31 mouse cellular contexts compared by ENCODE assay signal in the genomic region with DNA sequence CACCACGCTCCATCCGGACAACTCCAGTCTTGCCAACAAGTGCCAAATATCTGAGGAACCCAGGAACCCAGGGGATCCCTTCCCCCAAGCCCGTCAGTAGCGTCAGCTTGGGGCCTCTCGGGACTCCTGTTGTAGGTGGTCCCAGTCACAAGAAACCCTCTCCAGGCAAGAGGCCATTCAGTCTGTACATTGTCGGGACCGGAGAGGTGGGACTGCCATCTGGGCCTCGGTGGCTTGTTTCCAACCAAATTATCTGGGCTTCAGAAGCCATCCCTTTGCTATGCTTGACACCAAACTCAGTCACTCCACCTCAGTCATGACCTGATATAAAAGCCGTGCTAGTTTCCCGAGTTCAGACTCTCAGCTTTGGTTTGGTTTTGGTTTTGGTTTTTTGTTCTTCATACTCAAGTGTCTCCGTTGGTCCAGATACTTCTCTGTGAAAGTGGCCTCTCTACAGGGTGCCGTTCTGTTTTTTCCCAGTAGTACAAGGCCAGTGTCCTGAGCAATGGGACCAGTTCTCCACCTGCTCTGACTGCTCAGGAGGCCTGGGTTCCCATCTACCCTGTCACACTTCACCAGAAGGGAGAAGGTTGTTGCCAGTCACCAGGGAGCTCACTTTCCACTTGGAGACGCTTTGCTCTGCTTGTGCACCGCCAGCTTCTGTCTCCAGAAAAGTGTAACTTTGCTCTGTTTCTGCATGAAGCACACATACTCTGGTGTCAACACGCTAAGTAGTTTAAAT. TPM values are rescaled to one million over a fixed set of nuclear protein-coding genes. Genes with fewer than 3 reads are reported as not detected.
DNase-seq lines count a peak whose midpoint lies in the region; ATAC-seq and TF ChIP-seq lines count a peak whose summit lies in the region.
"Had no signal": no experiment of that assay in that cellular context is flagged by ENCODE, and none has a peak within 500 bp of the region (broad histone marks: within the 10 kb centered on the region; RNA-seq: fewer than 3 reads in every experiment).

No protein-coding gene starts in this region.

- TF ChIP-seq CTCF in liver, postnatal 0 days (IDR thresholded peaks at IDR 0.05; ENCODE audit: low read depth) = no peak
- no peak for TF ChIP-seq CTCF in cerebellum, adult 2 months (IDR thresholded peaks at IDR 0.05; ENCODE audit: borderline replicate concordance, insufficient read depth, low read depth, low read length)

- no peaks in the 10 kb centered on the region for H3K4me1 ChIP-seq in liver, embryonic 12.5 days
- H3K4me1 ChIP-seq in liver, postnatal 0 days (ENCODE audit: insufficient read depth) = no peaks in the 10 kb centered on the region
- H3K4me1 ChIP-seq in cerebellum, adult 2 months (ENCODE audit: control insufficient read depth, insufficient read depth, low read length) = peaks cover 33% of the 10 kb centered on the region
- H3K4me1 ChIP-seq in forebrain, embryonic 14.5 days (ENCODE audit: control insufficient read depth, insufficient read depth, low read length) = peaks cover 3% of the 10 kb centered on the region; the same call in 1 of the 2 replicates
- H3K4me1 ChIP-seq: neural tube, embryonic 15.5 days had no signal

- H3K4me2 ChIP-seq in liver, embryonic 12.5 days = no peak overlapping the region
- H3K4me2 ChIP-seq in liver, postnatal 0 days (ENCODE audit: low read depth, low read length) = no peak overlapping the region
- no peak overlapping the region for H3K4me2 ChIP-seq in forebrain, embryonic 14.5 days (ENCODE audit: low read length)
- H3K4me2 ChIP-seq: embryonic facial prominence, embryonic 15.5 days; heart, embryonic 12.5 days; hindbrain, embryonic 15.5 days; intestine, embryonic 15.5 days; limb, embryonic 13.5 days; liver, embryonic 11.5 days; neural tube, embryonic 15.5 days; stomach, embryonic 15.5 days had no signal

- DNase-seq in liver, postnatal 0 days = no peak
- peak; percentile 70 to 78 for DNase-seq in cerebellum, adult 2 months
- peak; percentile 89 to 90 for DNase-seq in cerebellum, postnatal 10 days
- no peak for DNase-seq in thymus, postnatal 36 days
- DNase-seq in forebrain, embryonic 14.5 days (ENCODE audit: low spot score) = no peak
- DNase-seq: adrenal gland, postnatal 25 days; B cell, adult 2 months; gastrocnemius, adult 2 months; gastrocnemius, postnatal 36 days; heart, adult 2 months; kidney, adult 2 months; kidney, postnatal 36 days; layer of hippocampus, postnatal 36 days; lung, adult 18-20 months; lung, postnatal 10 days; midbrain, embryonic 14.5 days; retina, postnatal 1 day; right cerebral cortex, postnatal 25 days had no signal

- H3K9ac ChIP-seq in liver, embryonic 12.5 days = no peak overlapping the region
- no peak overlapping the region for H3K9ac ChIP-seq in liver, postnatal 0 days (replicated peaks)
- no peak overlapping the region for H3K9ac ChIP-seq in forebrain, embryonic 14.5 days (ENCODE audit: low read length)
- H3K9ac ChIP-seq: embryonic facial prominence, embryonic 15.5 days; heart, embryonic 12.5 days; hindbrain, embryonic 15.5 days; intestine, embryonic 15.5 days; limb, embryonic 13.5 days; neural tube, embryonic 15.5 days; stomach, embryonic 15.5 days had no signal

- ATAC-seq in liver, embryonic 12.5 days = peak; percentile 24; the same call in 1 of the 2 replicates
- no peak for ATAC-seq in liver, postnatal 0 days
- no peak for ATAC-seq in erythroid progenitor cell, adult 5-6 weeks (replicated peaks; ENCODE audit: low FRiP score, poor library complexity, severe bottlenecking)
- ATAC-seq in forebrain, embryonic 14.5 days = no peak
- ATAC-seq: forebrain, embryonic 16.5 days; intestine, embryonic 15.5 days had no signal

- TF ChIP-seq EP300 in liver, postnatal 0 days (IDR thresholded peaks at IDR 0.05; ENCODE audit: low read depth) = no peak

- WGBS in liver, embryonic 12.5 days (ENCODE audit: insufficient replicate concordance) = 89% methylated on average over 15 of the region's 15 CpGs
- 89% methylated on average over 15 of the region's 15 CpGs for WGBS in liver, postnatal 0 days (ENCODE audit: insufficient replicate concordance)
- WGBS in cerebellum, adult 2 months = 25% methylated on average over 15 of the region's 15 CpGs
- 90% methylated on average over 15 of the region's 15 CpGs for WGBS in forebrain, embryonic 14.5 days

- no peaks in the 10 kb centered on the region for H3K27me3 ChIP-seq in liver, embryonic 12.5 days (replicated peaks)
- H3K27me3 ChIP-seq in liver, postnatal 0 days (ENCODE audit: insufficient read depth, low read length) = no peaks in the 10 kb centered on the region
- H3K27me3 ChIP-seq in cerebellum, adult 2 months (ENCODE audit: control insufficient read depth, insufficient read depth, low read length) = no peaks in the 10 kb centered on the region
- no peaks in the 10 kb centered on the region for H3K27me3 ChIP-seq in forebrain, embryonic 14.5 days (replicated peaks; ENCODE audit: control insufficient read depth, insufficient read depth, low read length)
- H3K27me3 ChIP-seq: embryonic facial prominence, embryonic 15.5 days; heart, embryonic 12.5 days; hindbrain, embryonic 15.5 days; intestine, embryonic 15.5 days; limb, embryonic 13.5 days; neural tube, embryonic 15.5 days; stomach, embryonic 15.5 days had no signal

- no peak overlapping the region for H3K27ac ChIP-seq in liver, embryonic 12.5 days
- no peak overlapping the region for H3K27ac ChIP-seq in liver, postnatal 0 days (ENCODE audit: low read depth)
- peak overlapping the region; percentile 23 for H3K27ac ChIP-seq in cerebellum, adult 2 months (ENCODE audit: insufficient read depth, low read length)
- H3K27ac ChIP-seq in forebrain, embryonic 14.5 days (ENCODE audit: low read depth, low read length) = no peak overlapping the region
- H3K27ac ChIP-seq: embryonic facial prominence, embryonic 10.5 days; embryonic facial prominence, embryonic 15.5 days; gastrocnemius, adult 2 months; heart, adult 2 months; hindbrain, embryonic 15.5 days; intestine, embryonic 15.5 days; limb, embryonic 13.5 days; macrophage; neural tube, embryonic 15.5 days; stomach, embryonic 15.5 days had no signal

- H3K4me3 ChIP-seq in liver, embryonic 12.5 days = no peak overlapping the region
- H3K4me3 ChIP-seq in liver, postnatal 0 days (ENCODE audit: low read depth, low read length) = no peak overlapping the region
- H3K4me3 ChIP-seq in cerebellum, adult 2 months (replicated peaks; ENCODE audit: insufficient read depth, low read depth, low read length) = no peak overlapping the region
- H3K4me3 ChIP-seq in forebrain, embryonic 14.5 days (ENCODE audit: low read depth, low read length) = no peak overlapping the region
- H3K4me3 ChIP-seq: embryonic facial prominence, embryonic 10.5 days; embryonic facial prominence, embryonic 15.5 days; gastrocnemius, adult 2 months; heart, adult 2 months; heart, embryonic 12.5 days; hindbrain, embryonic 15.5 days; intestine, embryonic 15.5 days; limb, embryonic 13.5 days; neural tube, embryonic 15.5 days; stomach, embryonic 15.5 days had no signal

- no peaks in the 10 kb centered on the region for H3K9me3 ChIP-seq in liver, embryonic 12.5 days (replicated peaks)
- H3K9me3 ChIP-seq in liver, postnatal 0 days (ENCODE audit: low read length) = no peaks in the 10 kb centered on the region
- H3K9me3 ChIP-seq in forebrain, embryonic 14.5 days (replicated peaks; ENCODE audit: control insufficient read depth, low read length) = no peaks in the 10 kb centered on the region
- H3K9me3 ChIP-seq: embryonic facial prominence, embryonic 10.5 days; embryonic facial prominence, embryonic 15.5 days; heart, embryonic 12.5 days; hindbrain, embryonic 15.5 days; intestine, embryonic 15.5 days; limb, embryonic 13.5 days; neural tube, embryonic 15.5 days; stomach, embryonic 15.5 days had no signal

- TF ChIP-seq POLR2A in cerebellum, adult 2 months (IDR thresholded peaks at IDR 0.05; ENCODE audit: borderline replicate concordance, insufficient read depth, low read length) = no peak

- peaks cover 74% of the 10 kb centered on the region for H3K36me3 ChIP-seq in liver, embryonic 12.5 days
- peaks cover 38% of the 10 kb centered on the region for H3K36me3 ChIP-seq in liver, postnatal 0 days (replicated peaks; ENCODE audit: insufficient read depth, low read length)
- peaks cover 28% of the 10 kb centered on the region for H3K36me3 ChIP-seq in forebrain, embryonic 14.5 days (ENCODE audit: control insufficient read depth, insufficient read depth, low read length)
- H3K36me3 ChIP-seq: intestine, embryonic 15.5 days had no signal

RNA-seq across cellular contexts. Expression of gene Atp1b3, which starts 41.7 kb away (rescaled TPM):
- 99.5 and 101 TPM in 2 replicates for polyA plus RNA-seq in liver, embryonic 12.5 days (2016; fragmentation: Nextera tagmentation; extraction: Ambion mirVana)
- polyA plus RNA-seq in liver, postnatal 0 days (2015; fragmentation: Nextera tagmentation; extraction: Ambion mirVana) = 60.3 and 60.6 TPM in 2 replicates
- 179 and 202 TPM in 2 replicates for polyA plus RNA-seq in cerebellum, adult 2 months (2012; rRNA removed)
- total RNA-seq in erythroid progenitor cell, adult 5-6 weeks (2015; ENCODE audit: low replicate concordance) = 112 and 124 TPM in 2 replicates
- 74.0 and 75.0 TPM in 2 replicates for total RNA-seq in erythroid progenitor cell, adult 5-6 weeks (2017; ENCODE audit: low replicate concordance)
- 143 and 163 TPM in 2 replicates for polyA plus RNA-seq in forebrain, embryonic 14.5 days (2014; fragmentation: Nextera tagmentation; extraction: Ambion mirVana)

Comparison
In these comparisons a context has a peak if more than half of its experiments do, and no peak if none do; other contexts are left out.
1. DNase-seq: peak in cerebellum, adult 2 months (2 of 2) and cerebellum, postnatal 10 days (2 of 2); none in liver, postnatal 0 days (single experiment), thymus, postnatal 36 days (0 of 2) and forebrain, embryonic 14.5 days (single experiment).